ENCODE assay signal across 8 mouse cellular contexts in genomic region chr17:35920384-35920783, GRCm38 (mm10). TPM values are rescaled to one million over a fixed set of nuclear protein-coding genes. Genes with fewer than 3 reads are reported as not detected.
DNase-seq lines count a peak whose midpoint lies in the region; ATAC-seq and TF ChIP-seq lines count a peak whose summit lies in the region.

No protein-coding gene starts in this region.

- no peaks in the 10 kb centered on the region for H3K9me3 ChIP-seq in heart, embryonic 14.5 days (ENCODE audit: control insufficient read depth, low read length)
- no peaks in the 10 kb centered on the region for H3K9me3 ChIP-seq in ES-Bruce4 (replicated peaks; ENCODE audit: control insufficient read depth, insufficient read depth, low read length, poor library complexity, severe bottlenecking)
- no peaks in the 10 kb centered on the region for H3K9me3 ChIP-seq in forebrain, embryonic 16.5 days (ENCODE audit: control insufficient read depth, low read length)
- no peaks in the 10 kb centered on the region for H3K9me3 ChIP-seq in liver, postnatal 0 days (ENCODE audit: low read length)

- peak overlapping the region; percentile 96 to 100 for H3K27ac ChIP-seq in heart, embryonic 14.5 days (replicated peaks in 1 of 2; ENCODE audit: control insufficient read depth in 1 of 2, insufficient read depth in 1 of 2, low read depth in 2 of 2, low read length in 2 of 2)
- 0 out of 2 replicates have a peak overlapping the region, but pooled peaks have one; percentile 92 for H3K27ac ChIP-seq in ES-Bruce4 (ENCODE audit: insufficient read depth, low read length)
- peak overlapping the region; percentile 99 for H3K27ac ChIP-seq in forebrain, embryonic 16.5 days (ENCODE audit: low read length)
- H3K27ac ChIP-seq in liver, postnatal 0 days (ENCODE audit: low read depth): peak overlapping the region; percentile 100

- H3K36me3 ChIP-seq in heart, embryonic 14.5 days (ENCODE audit: control insufficient read depth, insufficient read depth, low read length): peaks cover 31% of the 10 kb centered on the region
- peaks cover 34% of the 10 kb centered on the region for H3K36me3 ChIP-seq in ES-Bruce4 (ENCODE audit: control insufficient read depth, insufficient read depth, low read length, poor library complexity, severe bottlenecking)
- H3K36me3 ChIP-seq in forebrain, embryonic 16.5 days (ENCODE audit: control insufficient read depth, insufficient read depth): peaks cover 12% of the 10 kb centered on the region
- H3K36me3 ChIP-seq in liver, postnatal 0 days (replicated peaks; ENCODE audit: insufficient read depth, low read length): peaks cover 38% of the 10 kb centered on the region

- H3K4me3 ChIP-seq in heart, embryonic 14.5 days (ENCODE audit: control insufficient read depth in 1 of 2, insufficient read depth in 1 of 2, low read depth in 1 of 2, low read length in 2 of 2): no peak overlapping the region
- no peak overlapping the region for H3K4me3 ChIP-seq in ES-Bruce4 (ENCODE audit: low read depth, low read length)
- peak overlapping the region; percentile 75 for H3K4me3 ChIP-seq in forebrain, embryonic 16.5 days (replicated peaks; ENCODE audit: low read length)
- peak overlapping the region; percentile 63; the same call in 1 of the 2 replicates for H3K4me3 ChIP-seq in liver, postnatal 0 days (ENCODE audit: low read depth, low read length)

- no peak for ATAC-seq in heart, embryonic 14.5 days (ENCODE audit: insufficient number of reproducible peaks, insufficient read depth, low FRiP score, low read depth)
- ATAC-seq in forebrain, embryonic 16.5 days: no peak
- ATAC-seq in liver, postnatal 0 days: no peak
- no peak for ATAC-seq in erythroid progenitor cell, adult 5-6 weeks (replicated peaks; ENCODE audit: low FRiP score, poor library complexity, severe bottlenecking)

- peak overlapping the region; percentile 88; the same call in 1 of the 2 replicates for H3K4me2 ChIP-seq in heart, embryonic 14.5 days (ENCODE audit: low read length)
- H3K4me2 ChIP-seq in forebrain, embryonic 16.5 days (ENCODE audit: low read length): peak overlapping the region; percentile 91
- H3K4me2 ChIP-seq in liver, postnatal 0 days (ENCODE audit: low read depth, low read length): peak overlapping the region; percentile 76

- no peaks in the 10 kb centered on the region for H3K27me3 ChIP-seq in heart, embryonic 14.5 days (ENCODE audit: control insufficient read depth, insufficient read depth, low read length)
- H3K27me3 ChIP-seq in ES-Bruce4 (ENCODE audit: control insufficient read depth, insufficient read depth, low read length, poor library complexity, severe bottlenecking): no peaks in the 10 kb centered on the region
- no peaks in the 10 kb centered on the region for H3K27me3 ChIP-seq in forebrain, embryonic 16.5 days (replicated peaks; ENCODE audit: control insufficient read depth, insufficient read depth, low read length)
- no peaks in the 10 kb centered on the region for H3K27me3 ChIP-seq in liver, postnatal 0 days (ENCODE audit: insufficient read depth, low read length)

- H3K4me1 ChIP-seq in heart, embryonic 14.5 days (ENCODE audit: control insufficient read depth in 2 of 2, insufficient read depth in 2 of 2, low read length in 2 of 2): peaks cover 6 to 29% of the 10 kb centered on the region in 2 experiments
- peaks cover 2% of the 10 kb centered on the region for H3K4me1 ChIP-seq in ES-Bruce4 (ENCODE audit: control insufficient read depth, insufficient read depth, low read length)
- H3K4me1 ChIP-seq in forebrain, embryonic 16.5 days (replicated peaks; ENCODE audit: control insufficient read depth, insufficient read depth, low read length): peaks cover 31% of the 10 kb centered on the region
- peaks cover 39% of the 10 kb centered on the region for H3K4me1 ChIP-seq in liver, postnatal 0 days (ENCODE audit: insufficient read depth)

- H3K9ac ChIP-seq in heart, embryonic 14.5 days (ENCODE audit: low read length): peak overlapping the region; percentile 64
- no peak overlapping the region for H3K9ac ChIP-seq in ES-Bruce4 (ENCODE audit: low read depth, poor library complexity, severe bottlenecking)
- H3K9ac ChIP-seq in forebrain, embryonic 16.5 days (replicated peaks; ENCODE audit: low read depth, low read length): peak overlapping the region; percentile 96; the same call in 1 of the 2 replicates
- peak overlapping the region; percentile 94 for H3K9ac ChIP-seq in liver, postnatal 0 days (replicated peaks)

- intact Hi-C loops in heart, postnatal 25 days (cut with DNase I): loop anchor here (2.0 to 5.0 kb wide), 2 partner anchors 48 to 62 kb away; partner anchors contain the start of genes Abcf1 and Prr3

- WGBS in heart, embryonic 14.5 days: 50% methylated on average over 1 of the region's 1 CpGs
- WGBS in forebrain, embryonic 16.5 days: 77% methylated on average over 1 of the region's 1 CpGs
- WGBS in liver, postnatal 0 days (ENCODE audit: insufficient replicate concordance): 62% methylated on average over 1 of the region's 1 CpGs

- no peak for TF ChIP-seq CTCF in ES-Bruce4 (IDR thresholded peaks at IDR 0.05; ENCODE audit: low read depth, low read length)
- no peak for TF ChIP-seq CTCF in liver, postnatal 0 days (IDR thresholded peaks at IDR 0.05; ENCODE audit: low read depth)

- no peak for TF ChIP-seq EP300 in ES-Bruce4 (IDR thresholded peaks at IDR 0.05; ENCODE audit: insufficient read depth, low read depth, low read length)
- no peak for TF ChIP-seq EP300 in liver, postnatal 0 days (IDR thresholded peaks at IDR 0.05; ENCODE audit: low read depth)

- no peak for TF ChIP-seq POLR2A in ES-Bruce4 (IDR thresholded peaks at IDR 0.05; ENCODE audit: insufficient read depth, low read length)

- no peak for DNase-seq in heart, postnatal 25 days (ENCODE audit: low spot score)
- no peak for DNase-seq in liver, postnatal 0 days
- DNase-seq in spleen, adult 12 weeks (ENCODE audit: low spot score): no peak
- DNase-seq in right cerebral cortex, adult 2 months (ENCODE audit: low spot score in 2 of 2): no peak

RNA-seq across cellular contexts. Expression of gene Ppp1r10, which starts 4.2 kb away (rescaled TPM):
- 21.8 and 23.6 TPM in 2 replicates for polyA plus RNA-seq in heart, embryonic 14.5 days (2014; fragmentation: Nextera tagmentation; extraction: Ambion mirVana)
- 10 to 100 TPM; 30.4 to 34.5 TPM for total RNA-seq in heart, postnatal 25 days (2021)
- polyA plus RNA-seq in ES-Bruce4 (2011; ENCODE audit: insufficient read depth, insufficient read length, low read depth, missing spikeins): 54.0 and 58.7 TPM in 2 replicates
- polyA plus RNA-seq in forebrain, embryonic 16.5 days (2015; fragmentation: Nextera tagmentation; extraction: Ambion mirVana): 47.0 and 50.7 TPM in 2 replicates
- polyA plus RNA-seq in liver, postnatal 0 days (2015; fragmentation: Nextera tagmentation; extraction: Ambion mirVana): 10.0 and 15.9 TPM in 2 replicates
- total RNA-seq in erythroid progenitor cell, adult 5-6 weeks (2015; ENCODE audit: low replicate concordance): 53.7 and 90.1 TPM in 2 replicates
- 67.5 and 87.5 TPM in 2 replicates for total RNA-seq in erythroid progenitor cell, adult 5-6 weeks (2017; ENCODE audit: low replicate concordance)

RNA-seq across cellular contexts. Expression of gene Mrps18b, which starts 4.2 kb away (rescaled TPM):
- 65.8 and 67.0 TPM in 2 replicates for polyA plus RNA-seq in heart, embryonic 14.5 days (2014; fragmentation: Nextera tagmentation; extraction: Ambion mirVana)
- total RNA-seq in heart, postnatal 25 days (2021): 10 to 100 TPM; 51.7 to 55.3 TPM
- 117 and 144 TPM in 2 replicates for polyA plus RNA-seq in ES-Bruce4 (2011; ENCODE audit: insufficient read depth, insufficient read length, low read depth, missing spikeins)
- 50.8 and 55.6 TPM in 2 replicates for polyA plus RNA-seq in forebrain, embryonic 16.5 days (2015; fragmentation: Nextera tagmentation; extraction: Ambion mirVana)
- 81.2 and 82.4 TPM in 2 replicates for polyA plus RNA-seq in liver, postnatal 0 days (2015; fragmentation: Nextera tagmentation; extraction: Ambion mirVana)
- total RNA-seq in erythroid progenitor cell, adult 5-6 weeks (2015; ENCODE audit: low replicate concordance): 16.9 and 18.0 TPM in 2 replicates
- 13.5 and 50.5 TPM in 2 replicates for total RNA-seq in erythroid progenitor cell, adult 5-6 weeks (2017; ENCODE audit: low replicate concordance)

RNA-seq across cellular contexts. Expression of gene Atat1, which starts 10.5 kb away (rescaled TPM):
- 52.5 and 53.1 TPM in 2 replicates for polyA plus RNA-seq in heart, embryonic 14.5 days (2014; fragmentation: Nextera tagmentation; extraction: Ambion mirVana)
- total RNA-seq in heart, postnatal 25 days (2021): 1 to 10 TPM; 7.7 TPM
- polyA plus RNA-seq in ES-Bruce4 (2011; ENCODE audit: insufficient read depth, insufficient read length, low read depth, missing spikeins): 33.4 and 42.5 TPM in 2 replicates
- 423 and 493 TPM in 2 replicates for polyA plus RNA-seq in forebrain, embryonic 16.5 days (2015; fragmentation: Nextera tagmentation; extraction: Ambion mirVana)
- 3.4 and 4.8 TPM in 2 replicates for polyA plus RNA-seq in liver, postnatal 0 days (2015; fragmentation: Nextera tagmentation; extraction: Ambion mirVana)
- total RNA-seq in erythroid progenitor cell, adult 5-6 weeks (2015; ENCODE audit: low replicate concordance): 7.6 and 26.0 TPM in 2 replicates
- 3.0 and 4.0 TPM in 2 replicates for total RNA-seq in erythroid progenitor cell, adult 5-6 weeks (2017; ENCODE audit: low replicate concordance)

RNA-seq across cellular contexts. Expression of gene 2310061I04Rik, which starts 23.2 kb away (rescaled TPM):
- polyA plus RNA-seq in heart, embryonic 14.5 days (2014; fragmentation: Nextera tagmentation; extraction: Ambion mirVana): 28.7 and 28.9 TPM in 2 replicates
- total RNA-seq in heart, postnatal 25 days (2021): 100 to 1,000 TPM; 112 to 116 TPM
- 58.1 and 58.9 TPM in 2 replicates for polyA plus RNA-seq in ES-Bruce4 (2011; ENCODE audit: insufficient read depth, insufficient read length, low read depth, missing spikeins)
- 34.5 and 49.5 TPM in 2 replicates for polyA plus RNA-seq in forebrain, embryonic 16.5 days (2015; fragmentation: Nextera tagmentation; extraction: Ambion mirVana)
- polyA plus RNA-seq in liver, postnatal 0 days (2015; fragmentation: Nextera tagmentation; extraction: Ambion mirVana): 15.6 and 16.9 TPM in 2 replicates
- total RNA-seq in erythroid progenitor cell, adult 5-6 weeks (2015; ENCODE audit: low replicate concordance): 37.7 and 68.5 TPM in 2 replicates
- total RNA-seq in erythroid progenitor cell, adult 5-6 weeks (2017; ENCODE audit: low replicate concordance): 2.9 and 3.7 TPM in 2 replicates

RNA-seq across cellular contexts. Expression of gene Dhx16, which starts 40.8 kb away (rescaled TPM):
- polyA plus RNA-seq in heart, embryonic 14.5 days (2014; fragmentation: Nextera tagmentation; extraction: Ambion mirVana): 18.6 and 22.0 TPM in 2 replicates
- 10 to 100 TPM; 19.2 to 20.1 TPM for total RNA-seq in heart, postnatal 25 days (2021)
- 533 and 573 TPM in 2 replicates for polyA plus RNA-seq in ES-Bruce4 (2011; ENCODE audit: insufficient read depth, insufficient read length, low read depth, missing spikeins)
- polyA plus RNA-seq in forebrain, embryonic 16.5 days (2015; fragmentation: Nextera tagmentation; extraction: Ambion mirVana): 40.4 and 42.2 TPM in 2 replicates
- polyA plus RNA-seq in liver, postnatal 0 days (2015; fragmentation: Nextera tagmentation; extraction: Ambion mirVana): 14.3 and 15.6 TPM in 2 replicates
- total RNA-seq in erythroid progenitor cell, adult 5-6 weeks (2015; ENCODE audit: low replicate concordance): 139 and 201 TPM in 2 replicates
- total RNA-seq in erythroid progenitor cell, adult 5-6 weeks (2017; ENCODE audit: low replicate concordance): 73.1 and 118 TPM in 2 replicates

Comparison
In these comparisons a context has a peak if more than half of its experiments do, and no peak if none do; other contexts are left out.
1. H3K4me3 ChIP-seq: peak in forebrain, embryonic 16.5 days (single experiment) and liver, postnatal 0 days (single experiment); none in heart, embryonic 14.5 days (0 of 2) and ES-Bruce4 (single experiment).
2. Peak in every context shown above with its lines, with median percentiles within 50 percentile points of each other: H3K27ac ChIP-seq and H3K4me2 ChIP-seq.